Mouse (Mus musculus): ENCODE results near the gene Rarb.

DNA sequence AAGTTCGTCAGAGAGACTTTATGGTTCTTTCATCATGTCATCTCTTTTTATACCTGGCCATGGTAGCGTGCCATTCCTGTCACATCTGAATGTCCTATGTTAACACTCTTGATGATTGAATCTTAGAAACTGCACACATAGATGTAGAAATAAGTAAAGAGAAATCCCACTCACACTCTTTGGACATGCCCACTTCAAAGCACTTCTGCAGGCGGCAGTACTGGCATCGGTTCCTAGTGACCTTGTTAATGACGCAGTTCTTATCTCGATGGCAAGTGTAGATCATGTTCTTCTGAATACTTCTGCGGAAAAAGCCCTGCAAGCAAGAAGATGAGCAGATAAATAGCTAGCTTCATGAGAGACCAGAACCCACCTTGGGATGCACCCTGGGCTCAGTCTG, 310.2 kb downstream of the Rarb start:
- TF ChIP-seq CTCF (IDR thresholded peaks at IDR 0.05; ENCODE audit: low read depth, low read length) (no peak), POLR2A (IDR thresholded peaks at IDR 0.05; ENCODE audit: borderline replicate concordance, low read depth, low read length) (no peak)
